Mouse (Mus musculus): ENCODE measurements around the gene Gm2897.
"Not testable (repeated sequence)": the region's sequence is repeated elsewhere in the genome, so short reads cannot be mapped to it uniquely, and the experiment has no call there.

- peak; percentile 6; the same call in 1 of the 2 replicates for TF ChIP-seq CTCF (IDR thresholded peaks at IDR 0.05; ENCODE audit: low read depth)
- TF ChIP-seq EP300 (IDR thresholded peaks at IDR 0.05; ENCODE audit: low read depth), result not testable (repeated sequence)
Observed at GRCm38 (mm10) chr14:3050087-3050486, 1.0 kb downstream of the Gm2897 start.
